Mouse (Mus musculus) CH12.LX (cell line): ENCODE data around the gene Pnldc1.

ENCODE experiments used
- CTCF ChIP-seq, 2 experiments: IDR thresholded peaks in 1 of 2; conservative IDR thresholded peaks in 1 of 2; 2 replicates each; pipeline ENCODE4 v1.5.1; 2011 to 2012; ENCODE audit warnings: low read depth in 2 of 2, low read length in 2 of 2, improper control_type of control experiment in 1 of 2, inconsistent platforms in 1 of 2, mild to moderate bottlenecking in 1 of 2, moderate library complexity in 1 of 2
- ELF1 ChIP-seq: IDR thresholded peaks from 2 replicates; pipeline ENCODE4 v1.6.1; 2014; ENCODE audit warnings: low read depth, mild to moderate bottlenecking, inconsistent platforms, low read length, improper control_type of control experiment
- EP300 ChIP-seq: IDR thresholded peaks from 2 replicates; pipeline ENCODE4 v1.6.1; 2011; ENCODE audit warnings: low read length, improper control_type of control experiment
- MAFK ChIP-seq: IDR thresholded peaks from 2 replicates; pipeline ENCODE4 v1.6.1; 2011; ENCODE audit warnings: low read length, improper control_type of control experiment; ENCODE audit not compliant: insufficient replicate concordance
- MEF2A ChIP-seq: IDR thresholded peaks from 2 replicates; pipeline ENCODE4 v1.6.1; 2014; ENCODE audit warnings: low read depth, mild to moderate bottlenecking, inconsistent platforms, low read length, improper control_type of control experiment, borderline replicate concordance
- NRF1 ChIP-seq: IDR thresholded peaks from 2 replicates; pipeline ENCODE4 v1.6.1; 2014; ENCODE audit warnings: low read depth, mild to moderate bottlenecking, inconsistent platforms, low read length, improper control_type of control experiment, moderate library complexity
- POLR2A ChIP-seq: IDR thresholded peaks from 2 replicates; pipeline ENCODE4 v1.6.1; 2011; ENCODE audit warnings: low read depth, mild to moderate bottlenecking, improper control_type of control experiment, low read length
- RCOR1 ChIP-seq: conservative IDR thresholded peaks from 2 replicates; pipeline ENCODE4 v1.6.1; 2012; ENCODE audit warnings: low read depth, mild to moderate bottlenecking, inconsistent platforms, low read length, improper control_type of control experiment
- UBTF ChIP-seq: IDR thresholded peaks from 2 replicates; pipeline ENCODE4 v1.6.1; 2012; ENCODE audit warnings: low read depth, mild to moderate bottlenecking, inconsistent platforms, low read length, improper control_type of control experiment, moderate library complexity
- ZNF384 ChIP-seq: IDR thresholded peaks from 2 replicates; pipeline ENCODE4 v1.6.1; 2012; ENCODE audit warnings: low read depth, low read length, improper control_type of control experiment, inconsistent platforms

DNA sequence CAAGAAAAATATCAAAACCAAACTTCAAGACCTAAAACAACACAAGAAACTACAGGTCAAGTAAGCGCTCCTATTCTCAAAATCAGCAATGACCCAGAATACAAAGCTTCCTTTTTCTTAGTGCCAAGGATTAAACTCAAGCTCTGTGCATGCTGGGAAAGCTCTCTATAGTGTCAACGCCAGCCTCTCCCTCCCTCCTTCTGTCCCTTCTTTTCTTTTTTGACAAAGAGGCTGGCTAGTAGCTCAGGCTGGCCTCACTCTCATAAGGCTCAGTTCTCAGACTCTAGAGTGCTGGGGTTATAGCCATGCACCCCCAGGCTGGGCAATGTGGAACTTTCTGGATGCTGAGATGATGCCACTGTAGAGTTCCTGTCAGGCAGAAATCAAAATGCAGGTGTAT, 28.0 kb upstream of the Pnldc1 start:
- TF ChIP-seq MEF2A, result no peak
- no peak for TF ChIP-seq CTCF (conservative IDR thresholded peaks at IDR 0.05 in 1 of 2, IDR thresholded peaks at IDR 0.05 in 1 of 2; ENCODE audit: low read depth in 2 of 2, low read length in 2 of 2)
- no peak for TF ChIP-seq RCOR1
- no peak for TF ChIP-seq POLR2A
- TF ChIP-seq UBTF, result no peak
- TF ChIP-seq ZNF384, result no peak
- TF ChIP-seq ELF1, result no peak
- TF ChIP-seq NRF1, result no peak
- no peak for TF ChIP-seq EP300
- no peak for TF ChIP-seq MAFK
